Mouse (Mus musculus) lung, embryonic 14.5 days (tissue): Measurements from ENCODE around the gene Gm4707. TPM values are rescaled to one million over a fixed set of nuclear protein-coding genes. Genes with fewer than 3 reads are reported as not detected.
"Not testable (repeated sequence)": the region's sequence is repeated elsewhere in the genome, so short reads cannot be mapped to it uniquely, and the experiment has no call there.

Experiments used
- ATAC-seq: fragments of 200-750 bp; cut with Nextera tagmentation; 2 replicates; pipeline ENCODE4 v1.8.0; 2017; ENCODE audit warnings: mild to moderate bottlenecking, moderate TSS enrichment, moderate library complexity; ENCODE audit not compliant: insufficient read depth
- DNase-seq: peaks from one replicate; pipeline ENCODE4 v3.0.0-alpha.2; 2015
- H3K27ac ChIP-seq: fragments of 300-500 bp; sonication (generic); 2 replicates; pipeline ENCODE4 v1.5.1; 2014; ENCODE audit warnings: low read depth, mild to moderate bottlenecking, moderate library complexity
- H3K27me3 ChIP-seq: fragments of 300-500 bp; sonication (generic); 2 replicates; pipeline ENCODE4 v1.6.1; 2014; ENCODE audit warnings: low read length, control low read depth; ENCODE audit not compliant: insufficient read depth
- H3K36me3 ChIP-seq: fragments of 300-500 bp; sonication (generic); 2 replicates; pipeline ENCODE4 v1.6.1; 2014; ENCODE audit warnings: control low read depth; ENCODE audit not compliant: insufficient read depth
- H3K4me1 ChIP-seq: fragments of 300-500 bp; sonication (generic); 2 replicates; pipeline ENCODE4 v1.6.1; 2014; ENCODE audit warnings: antibody characterized with exemption, control low read depth; ENCODE audit not compliant: insufficient read depth
- H3K4me2 ChIP-seq: fragments of 300-500 bp; sonication (generic); 2 replicates; pipeline ENCODE4 v1.6.1; 2014; ENCODE audit warnings: mild to moderate bottlenecking
- H3K4me3 ChIP-seq: fragments of 300-500 bp; sonication (generic); 2 replicates; pipeline ENCODE4 v1.5.1; 2014; ENCODE audit warnings: low read depth, low read length
- H3K9ac ChIP-seq: fragments of 300-500 bp; sonication (generic); 2 replicates; pipeline ENCODE4 v1.6.1; 2014
- H3K9me3 ChIP-seq: fragments of 300-500 bp; sonication (generic); 2 replicates; pipeline ENCODE4 v1.6.1; 2016; ENCODE audit warnings: low read depth, low read length, control low read depth
- CTCF ChIP-seq: IDR thresholded peaks from 2 replicates; pipeline ENCODE4 v1.5.1; 2016; ENCODE audit warnings: antibody characterized with exemption, low read depth
- WGBS: fragments of 180-500 bp; shearing (Covaris S2); extraction: QIAGEN DNeasy Blood & Tissue Kit; methylation state at CpG from one replicate; pipeline ENCODE4 v1.1.7; 2014; 5-methylcytosine and 5-hydroxymethylcytosine counted together
- polyA plus RNA-seq: library from polyadenylated mRNA; unstranded; fragments of >200 nt; fragmentation: Nextera tagmentation; extraction: Ambion mirVana; gene quantifications from 2 replicates; pipeline ENCODE4 v1.2.1, GENCODE M21; 2014

Gm4707 gene
- polyA plus RNA-seq, 1 experiment from 2014 or later: 6.0 TPM

- Histone ChIP-seq H3K27ac (no peak overlapping the region), H3K9ac (no peak overlapping the region), H3K4me2 (no peak overlapping the region), H3K36me3 (peaks cover 64% of the 10 kb centered on the region), H3K4me3 (no peak overlapping the region), H3K9me3 (no peaks in the 10 kb centered on the region), H3K27me3 (no peaks in the 10 kb centered on the region), H3K4me1 (no peaks in the 10 kb centered on the region)
- 95% methylated on average over 3 of the region's 3 CpGs for WGBS
- ATAC-seq: no peak
- DNase-seq: no peak
- no peak for TF ChIP-seq CTCF
These were observed 15.6 kb downstream of the Gm4707 start for GRCm38 (mm10) chr17:71444126-71444525.

- Histone ChIP-seq H3K4me3 (no peak overlapping the region), H3K27me3 (no peaks in the 10 kb centered on the region), H3K9me3 (no peaks in the 10 kb centered on the region), H3K4me1 (no peaks in the 10 kb centered on the region), H3K36me3 (peaks cover 57% of the 10 kb centered on the region), H3K27ac (no peak overlapping the region), H3K4me2 (no peak overlapping the region), H3K9ac (no peak overlapping the region)
- ATAC-seq: no peak
- no peak for DNase-seq
- WGBS: 86% methylated on average over 6 of the region's 6 CpGs
- TF ChIP-seq CTCF: no peak
These were observed 16.4 kb downstream of the Gm4707 start for GRCm38 (mm10) chr17:71443273-71443672.

GRCm38 (mm10) chr17:71422502-71422901 is 37.2 kb downstream of the Gm4707 start:
- H3K4me1 ChIP-seq, H3K27me3 ChIP-seq, H3K4me2 ChIP-seq, H3K9ac ChIP-seq, H3K9me3 ChIP-seq, H3K27ac ChIP-seq, ATAC-seq, H3K4me3 ChIP-seq, DNase-seq: not testable (repeated sequence)
- 100% methylated on average over 2 of the region's 2 CpGs for WGBS
- H3K36me3 ChIP-seq: peaks cover 65% of the 10 kb centered on the region

GRCm38 (mm10) chr17:71419448-71419847 is 40.3 kb downstream of the Gm4707 start:
- 82% methylated on average over 5 of the region's 5 CpGs for WGBS
- not testable (repeated sequence) for ATAC-seq, H3K4me3 ChIP-seq, H3K4me2 ChIP-seq, H3K9me3 ChIP-seq, H3K4me1 ChIP-seq, H3K9ac ChIP-seq, H3K27ac ChIP-seq, DNase-seq, H3K27me3 ChIP-seq
- H3K36me3 ChIP-seq: peaks cover 60% of the 10 kb centered on the region

GRCm38 (mm10) chr17:71417008-71417407 is 42.7 kb downstream of the Gm4707 start:
- peaks cover 44% of the 10 kb centered on the region for H3K36me3 ChIP-seq
- H3K27ac ChIP-seq: no peak overlapping the region
- H3K9me3 ChIP-seq: peaks cover 4% of the 10 kb centered on the region; the same call in 1 of the 2 replicates
- WGBS: 93% methylated on average over 1 of the region's 1 CpGs
- no peak for ATAC-seq
- no peak overlapping the region for H3K9ac ChIP-seq
- H3K27me3 ChIP-seq: no peaks in the 10 kb centered on the region
- no peak for TF ChIP-seq CTCF
- no peak overlapping the region for H3K4me2 ChIP-seq
- no peak for DNase-seq
- no peak overlapping the region for H3K4me3 ChIP-seq
- no peaks in the 10 kb centered on the region for H3K4me1 ChIP-seq

Other genes with a start within 250 kb of the Gm4707 start
- gene Emilin2, start 147.9 kb downstream of the Gm4707 start, polyA plus RNA-seq: 3.6 and 3.8 TPM in 2 replicates
- gene Smchd1, start 15.4 kb upstream of the Gm4707 start, polyA plus RNA-seq: 96.8 and 103 TPM in 2 replicates
- gene Ndc80, start 66.9 kb upstream of the Gm4707 start, polyA plus RNA-seq: 56.9 and 59.2 TPM in 2 replicates
- gene Spdya, start 92.1 kb upstream of the Gm4707 start, polyA plus RNA-seq: 0.57 and 1.0 TPM in 2 replicates
- 95.5 and 102 TPM in 2 replicates for gene Wdr43, start 156.0 kb upstream of the Gm4707 start, polyA plus RNA-seq
- gene Togaram2, start 213.3 kb upstream of the Gm4707 start, polyA plus RNA-seq: 0.51 and 0.61 TPM in 2 replicates